Mouse (Mus musculus) ES-Bruce4 (cell line): ENCODE data around the gene Mapk12. TPM values are rescaled to one million over a fixed set of nuclear protein-coding genes. Genes with fewer than 3 reads are reported as not detected.

ENCODE experiments used
- H3K27ac ChIP-seq: 2 replicates; pipeline ENCODE4 v1.5.1; 2012; ENCODE audit warnings: low read length, inconsistent platforms; ENCODE audit not compliant: insufficient read depth
- H3K27me3 ChIP-seq: 2 replicates; pipeline ENCODE4 v1.6.1; 2012; ENCODE audit warnings: mild to moderate bottlenecking, low read length, inconsistent platforms; ENCODE audit not compliant: control insufficient read depth, poor library complexity, insufficient read depth, severe bottlenecking
- H3K36me3 ChIP-seq: 2 replicates; pipeline ENCODE4 v1.6.1; 2012; ENCODE audit warnings: inconsistent platforms, mild to moderate bottlenecking, low read length, moderate library complexity; ENCODE audit not compliant: control insufficient read depth, poor library complexity, insufficient read depth, severe bottlenecking
- H3K4me1 ChIP-seq: one replicate; pipeline ENCODE4 v1.8.1; 2011; ENCODE audit warnings: low read length; ENCODE audit not compliant: control insufficient read depth, insufficient read depth
- H3K4me3 ChIP-seq: 2 replicates; pipeline ENCODE4 v1.5.1; 2011; ENCODE audit warnings: low read depth, mild to moderate bottlenecking, low read length
- H3K9ac ChIP-seq: 2 replicates; pipeline ENCODE4 v1.6.1; 2012; ENCODE audit warnings: low read depth, mild to moderate bottlenecking, inconsistent platforms; ENCODE audit not compliant: poor library complexity, severe bottlenecking
- H3K9me3 ChIP-seq: replicated peaks from 2 replicates; pipeline ENCODE4 v1.6.1; 2012; ENCODE audit warnings: mild to moderate bottlenecking, low read length, inconsistent platforms; ENCODE audit not compliant: control insufficient read depth, poor library complexity, insufficient read depth, severe bottlenecking
- CTCF ChIP-seq: IDR thresholded peaks from one replicate; pipeline ENCODE4 v1.8.1; 2011; ENCODE audit warnings: low read depth, low read length
- EP300 ChIP-seq: IDR thresholded peaks from 2 replicates; pipeline ENCODE4 v1.6.1; 2011; ENCODE audit warnings: low read depth, low read length; ENCODE audit not compliant: insufficient read depth
- POLR2A ChIP-seq: IDR thresholded peaks from one replicate; pipeline ENCODE4 v1.8.1; 2011; ENCODE audit warnings: low read length; ENCODE audit not compliant: insufficient read depth
- polyA plus RNA-seq: library from polyadenylated mRNA; stranded (reverse); fragments of >200 nt; gene quantifications from 2 replicates; pipeline ENCODE4 v1.2.4, GENCODE M21; 2011; ENCODE audit warnings: low read depth; ENCODE audit not compliant: missing spikeins, insufficient read depth, insufficient read length

Mapk12 gene
- polyA plus RNA-seq, 1 experiment: 38.2 TPM

- Histone ChIP-seq H3K9ac (peak within 1 kb of the TSS; percentile 59), H3K9me3 (no peaks in the 10 kb centered on the region), H3K27ac (peak within 1 kb of the TSS; percentile 10), H3K36me3 (no peaks in the 10 kb centered on the region), H3K4me3 (peak within 1 kb of the TSS; percentile 75), H3K27me3 (no peaks in the 10 kb centered on the region), H3K4me1 (peaks cover 2% of the 10 kb centered on the region)
- no peak for TF ChIP-seq EP300
- no peak for TF ChIP-seq POLR2A
- TF ChIP-seq CTCF: peak; percentile 90
Observed at GRCm38 (mm10) chr15:89128382-89129350, 11.8 kb downstream of the Mapk12 start, which contains the start of gene Hdac10. Gene Hdac10 (minus strand): TSS chr15:89128700.

GRCm38 (mm10) chr15:89127364-89127940 lies 13.1 kb downstream of the Mapk12 start:
- H3K36me3 ChIP-seq: no peaks in the 10 kb centered on the region
- no peak overlapping the region for H3K27ac ChIP-seq
- TF ChIP-seq POLR2A (no peak), CTCF (no peak), EP300 (no peak)
- no peak overlapping the region for H3K4me3 ChIP-seq
- H3K9ac ChIP-seq: 0 out of 2 replicates have a peak overlapping the region, but pooled peaks have one; percentile 59
- H3K9me3 ChIP-seq: no peaks in the 10 kb centered on the region
- H3K27me3 ChIP-seq: no peaks in the 10 kb centered on the region
- H3K4me1 ChIP-seq: peaks cover 2% of the 10 kb centered on the region

- no peaks in the 10 kb centered on the region for H3K9me3 ChIP-seq
- no peak overlapping the region for H3K4me3 ChIP-seq
- no peak overlapping the region for H3K27ac ChIP-seq
- no peaks in the 10 kb centered on the region for H3K36me3 ChIP-seq
- peaks cover 2% of the 10 kb centered on the region for H3K4me1 ChIP-seq
- H3K9ac ChIP-seq: no peak overlapping the region
- TF ChIP-seq EP300 (no peak), CTCF (no peak), POLR2A (no peak)
- H3K27me3 ChIP-seq: no peaks in the 10 kb centered on the region
Observed at GRCm38 (mm10) chr15:89126622-89127021, 13.9 kb downstream of the Mapk12 start.

GRCm38 (mm10) chr15:89125351-89125750 lies 15.2 kb downstream of the Mapk12 start:
- Histone ChIP-seq H3K27ac (no peak overlapping the region), H3K4me1 (peaks cover 2% of the 10 kb centered on the region), H3K9me3 (no peaks in the 10 kb centered on the region), H3K36me3 (no peaks in the 10 kb centered on the region), H3K9ac (no peak overlapping the region), H3K27me3 (no peaks in the 10 kb centered on the region), H3K4me3 (no peak overlapping the region)
- TF ChIP-seq POLR2A: no peak
- no peak for TF ChIP-seq CTCF
- no peak for TF ChIP-seq EP300

- no peak overlapping the region for H3K27ac ChIP-seq
- no peak overlapping the region for H3K4me3 ChIP-seq
- H3K36me3 ChIP-seq: no peaks in the 10 kb centered on the region
- TF ChIP-seq EP300 (no peak), CTCF (no peak), POLR2A (no peak)
- H3K4me1 ChIP-seq: peaks cover 2% of the 10 kb centered on the region
- H3K9ac ChIP-seq: no peak overlapping the region
- no peaks in the 10 kb centered on the region for H3K27me3 ChIP-seq
- H3K9me3 ChIP-seq: no peaks in the 10 kb centered on the region
Observed at GRCm38 (mm10) chr15:89124312-89124711, 16.2 kb downstream of the Mapk12 start.

GRCm38 (mm10) chr15:89123595-89123994 lies 16.9 kb downstream of the Mapk12 start:
- Histone ChIP-seq H3K4me1 (no peaks in the 10 kb centered on the region), H3K9me3 (no peaks in the 10 kb centered on the region), H3K27ac (peak overlapping the region; percentile 10; the same call in 1 of the 2 replicates), H3K36me3 (peaks cover 2% of the 10 kb centered on the region; the same call in 1 of the 2 replicates), H3K4me3 (peak overlapping the region; percentile 88), H3K9ac (peak overlapping the region; percentile 73), H3K27me3 (no peaks in the 10 kb centered on the region)
- TF ChIP-seq POLR2A: no peak
- TF ChIP-seq CTCF: peak; percentile 11
